Mouse (Mus musculus) myocyte (in vitro differentiated cells): ENCODE measurements around the gene Zc3h12c.

Experiments used
- E2F4 ChIP-seq: IDR thresholded peaks from one replicate; pipeline ENCODE4 v1.6.1; 2011; ENCODE audit warnings: mild to moderate bottlenecking, control low read depth, moderate library complexity; ENCODE audit not compliant: insufficient read depth
- POLR2AphosphoS2 ChIP-seq: IDR thresholded peaks from one replicate; pipeline ENCODE4 v1.6.1; 2011; ENCODE audit warnings: low read depth, control low read depth; ENCODE audit not compliant: insufficient read length
- USF1 ChIP-seq: IDR thresholded peaks from one replicate; pipeline ENCODE4 v1.6.1; 2011; ENCODE audit warnings: low read depth, mild to moderate bottlenecking, control low read depth, moderate library complexity

DNA sequence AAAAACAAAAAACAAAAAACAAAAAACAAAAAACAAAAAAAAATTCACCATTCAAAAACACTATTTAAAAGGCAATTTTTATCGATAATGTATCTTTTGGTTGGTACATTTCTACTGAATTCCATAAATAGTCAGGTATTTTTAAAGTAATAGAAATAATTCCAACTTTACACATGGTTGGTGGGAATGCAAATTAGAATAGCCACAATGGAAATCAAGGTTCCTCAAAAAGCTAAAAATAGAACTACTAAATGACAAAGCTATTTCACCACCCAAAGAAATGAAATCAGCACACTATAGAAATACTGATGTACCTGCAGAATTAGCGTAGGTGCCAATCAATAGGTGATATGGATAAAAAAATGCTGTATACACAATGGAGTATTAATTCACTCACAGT lies 5.6 kb upstream of the Zc3h12c start:
- TF ChIP-seq USF1 (no peak), POLR2AphosphoS2 (no peak), E2F4 (no peak)
